Mouse (Mus musculus): Measurements from ENCODE around the gene St3gal2. TPM values are rescaled to one million over a fixed set of nuclear protein-coding genes. Genes with fewer than 3 reads are reported as not detected.
"Not testable (repeated sequence)": the region's sequence is repeated elsewhere in the genome, so short reads cannot be mapped to it uniquely, and the experiment has no call there.

St3gal2 gene
- polyA plus RNA-seq, 1 experiment: 39.7 TPM

DNA sequence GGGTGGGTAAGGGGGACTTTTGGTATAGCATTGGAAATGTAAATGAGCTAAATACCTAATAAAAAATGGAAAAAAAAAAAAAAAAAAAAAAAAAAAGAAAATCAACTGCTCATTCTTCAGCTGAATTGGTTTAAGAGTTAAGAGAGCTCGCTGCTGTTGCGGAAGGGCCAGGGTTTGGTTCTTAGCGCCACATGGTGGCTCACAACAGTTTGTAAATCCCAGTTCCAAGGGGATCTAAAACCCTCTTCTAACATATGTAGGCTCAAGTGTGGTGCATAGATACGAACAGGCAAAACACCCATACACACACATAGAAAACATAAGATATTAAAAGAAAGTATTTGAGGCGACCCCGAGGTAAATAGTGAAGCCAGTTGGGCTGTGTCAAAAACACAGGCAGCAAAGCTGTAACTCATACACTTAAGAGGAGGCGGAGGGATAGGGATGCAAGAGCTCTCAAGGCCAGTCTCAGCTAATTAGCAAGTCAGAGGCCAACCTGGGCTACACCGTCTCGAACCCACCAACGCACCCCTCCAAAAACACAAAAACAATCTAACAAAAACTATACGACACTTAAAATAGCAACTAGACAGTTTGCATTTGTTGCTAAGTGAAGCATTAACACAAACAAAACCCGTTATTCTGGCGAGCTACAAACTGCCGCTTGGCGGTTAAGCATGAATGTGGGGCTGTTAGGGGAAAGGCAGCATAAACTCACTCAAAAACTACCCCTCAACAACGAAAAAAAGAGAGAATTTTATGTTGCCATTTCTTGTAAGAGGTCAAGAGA, 77.1 kb downstream of the St3gal2 start:
- Histone ChIP-seq H3K27me3 (ENCODE audit: control insufficient read depth, insufficient read depth, insufficient read length) (no peaks in the 10 kb centered on the region), H3K79me2 (ENCODE audit: control insufficient read depth, insufficient read depth) (peaks cover 42% of the 10 kb centered on the region), H3K4me2 (ENCODE audit: low read depth) (peak overlapping the region; percentile 92), H3K36me3 (ENCODE audit: control insufficient read depth, insufficient read depth) (peaks cover under 1% of the 10 kb centered on the region), H3ac (ENCODE audit: control insufficient read depth, insufficient read length) (peak overlapping the region; percentile 95), H3K4me3 (peak overlapping the region; percentile 82)
- TF ChIP-seq MAX (IDR thresholded peaks at IDR 0.05; ENCODE audit: low read depth) (no peak), MYOG (IDR thresholded peaks at IDR 0.05; ENCODE audit: control insufficient read depth in 1 of 3, insufficient read depth in 1 of 3, insufficient read length in 2 of 3, low read depth in 2 of 3) (no peak), TCF3 (IDR thresholded peaks at IDR 0.05; ENCODE audit: insufficient read length, low read depth) (no peak), POLR2AphosphoS2 (IDR thresholded peaks at IDR 0.05; ENCODE audit: insufficient read length, low read depth) (no peak), MYOD1 (IDR thresholded peaks at IDR 0.05; ENCODE audit: control insufficient read depth in 1 of 3, insufficient read length in 2 of 3, low read depth in 2 of 3) (no peak), CEBPB (IDR thresholded peaks at IDR 0.05; ENCODE audit: insufficient read depth, poor library complexity, severe bottlenecking) (no peak), USF1 (IDR thresholded peaks at IDR 0.05; ENCODE audit: low read depth) (no peak), SRF (IDR thresholded peaks at IDR 0.05; ENCODE audit: control insufficient read depth, insufficient read length, low read depth) (no peak), TCF12 (IDR thresholded peaks at IDR 0.05; ENCODE audit: insufficient read depth, poor library complexity, severe bottlenecking) (no peak), E2F4 (IDR thresholded peaks at IDR 0.05; ENCODE audit: insufficient read depth) (no peak), REST (IDR thresholded peaks at IDR 0.05; ENCODE audit: insufficient read depth, insufficient read length) (no peak), POLR2A (IDR thresholded peaks at IDR 0.05; ENCODE audit: insufficient read length, low read depth) (no peak)

DNA sequence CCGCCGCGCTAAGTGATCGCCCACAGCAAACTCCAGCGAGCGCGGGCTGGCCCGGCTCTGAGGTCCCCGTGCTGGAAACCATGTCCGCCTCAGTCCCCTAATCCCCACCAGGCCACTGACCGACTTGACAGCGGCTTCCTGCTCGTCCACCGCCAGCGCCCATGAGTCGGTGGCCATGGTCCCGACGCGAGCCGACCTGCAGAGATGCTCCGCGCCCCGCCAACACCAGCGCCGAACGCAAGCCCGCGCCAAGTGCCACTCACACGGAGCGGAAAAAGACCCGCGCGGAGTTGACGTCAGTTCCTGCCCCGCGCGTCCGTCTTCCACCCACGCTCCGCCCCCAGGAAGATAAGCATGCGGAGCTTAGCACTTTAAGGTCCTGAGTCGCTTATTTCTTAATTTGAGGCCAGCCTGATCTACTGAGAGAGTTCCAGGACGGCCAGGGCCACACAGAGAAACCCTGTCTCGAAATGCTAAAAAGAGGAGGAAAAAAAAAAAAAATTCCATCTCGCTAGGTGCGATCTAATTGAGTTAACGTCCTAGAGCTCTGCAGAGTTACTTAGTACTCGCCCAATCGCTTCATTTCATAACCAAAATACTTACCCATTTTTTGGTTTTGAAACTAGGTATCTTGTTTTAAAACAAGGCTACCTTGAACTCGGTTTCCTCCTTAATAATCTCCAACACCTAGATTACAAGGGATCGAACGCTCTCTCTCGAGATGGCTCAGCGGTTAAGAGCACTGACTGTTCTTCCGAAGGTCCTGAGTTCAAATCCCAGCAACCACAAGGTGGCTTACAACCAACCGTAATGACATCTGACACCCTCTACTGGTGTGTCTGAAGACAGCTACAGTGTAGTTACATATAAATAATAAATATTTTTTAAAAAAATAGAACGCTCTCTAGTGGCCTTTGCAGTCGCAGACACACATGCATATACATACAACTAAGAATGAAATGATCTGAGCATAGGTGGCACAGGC, 78.1 kb downstream of the St3gal2 start, which contains the start of gene Ddx19a:
Gene Ddx19a (minus strand): TSS at position 254 of the 985 bp plus-strand sequence.
- TF ChIP-seq POLR2AphosphoS2 (IDR thresholded peaks at IDR 0.05; ENCODE audit: insufficient read length, low read depth): peak; percentile 96
- TF ChIP-seq E2F4 (IDR thresholded peaks at IDR 0.05; ENCODE audit: insufficient read depth): no peak
- no peak for TF ChIP-seq CEBPB (IDR thresholded peaks at IDR 0.05; ENCODE audit: insufficient read depth, poor library complexity, severe bottlenecking)
- TF ChIP-seq MYOD1 (IDR thresholded peaks at IDR 0.05; ENCODE audit: control insufficient read depth in 1 of 3, insufficient read length in 2 of 3, low read depth in 2 of 3): no peak
- TF ChIP-seq TCF3 (IDR thresholded peaks at IDR 0.05; ENCODE audit: insufficient read length, low read depth): no peak
- TF ChIP-seq SRF (IDR thresholded peaks at IDR 0.05; ENCODE audit: control insufficient read depth, insufficient read length, low read depth): peak; percentile 53
- TF ChIP-seq MYOG (IDR thresholded peaks at IDR 0.05; ENCODE audit: control insufficient read depth in 1 of 3, insufficient read depth in 1 of 3, insufficient read length in 2 of 3, low read depth in 2 of 3): peak in 1 of 3 experiments; percentile 13
- TF ChIP-seq TCF12 (IDR thresholded peaks at IDR 0.05; ENCODE audit: insufficient read depth, poor library complexity, severe bottlenecking): no peak
- TF ChIP-seq POLR2A (IDR thresholded peaks at IDR 0.05; ENCODE audit: insufficient read length, low read depth): peak; percentile 98
- TF ChIP-seq REST (IDR thresholded peaks at IDR 0.05; ENCODE audit: insufficient read depth, insufficient read length): no peak
- no peak for TF ChIP-seq USF1 (IDR thresholded peaks at IDR 0.05; ENCODE audit: low read depth)
- peak; percentile 50 for TF ChIP-seq MAX (IDR thresholded peaks at IDR 0.05; ENCODE audit: low read depth)
- Histone ChIP-seq H3ac (ENCODE audit: control insufficient read depth, insufficient read length) (peak within 1 kb of the TSS; percentile 95), H3K27me3 (ENCODE audit: control insufficient read depth, insufficient read depth, insufficient read length) (no peaks in the 10 kb centered on the region), H3K4me3 (peak within 1 kb of the TSS; percentile 82), H3K79me2 (ENCODE audit: control insufficient read depth, insufficient read depth) (peaks cover 36% of the 10 kb centered on the region), H3K4me2 (ENCODE audit: low read depth) (peak within 1 kb of the TSS; percentile 92), H3K36me3 (ENCODE audit: control insufficient read depth, insufficient read depth) (no peaks in the 10 kb centered on the region)

DNA sequence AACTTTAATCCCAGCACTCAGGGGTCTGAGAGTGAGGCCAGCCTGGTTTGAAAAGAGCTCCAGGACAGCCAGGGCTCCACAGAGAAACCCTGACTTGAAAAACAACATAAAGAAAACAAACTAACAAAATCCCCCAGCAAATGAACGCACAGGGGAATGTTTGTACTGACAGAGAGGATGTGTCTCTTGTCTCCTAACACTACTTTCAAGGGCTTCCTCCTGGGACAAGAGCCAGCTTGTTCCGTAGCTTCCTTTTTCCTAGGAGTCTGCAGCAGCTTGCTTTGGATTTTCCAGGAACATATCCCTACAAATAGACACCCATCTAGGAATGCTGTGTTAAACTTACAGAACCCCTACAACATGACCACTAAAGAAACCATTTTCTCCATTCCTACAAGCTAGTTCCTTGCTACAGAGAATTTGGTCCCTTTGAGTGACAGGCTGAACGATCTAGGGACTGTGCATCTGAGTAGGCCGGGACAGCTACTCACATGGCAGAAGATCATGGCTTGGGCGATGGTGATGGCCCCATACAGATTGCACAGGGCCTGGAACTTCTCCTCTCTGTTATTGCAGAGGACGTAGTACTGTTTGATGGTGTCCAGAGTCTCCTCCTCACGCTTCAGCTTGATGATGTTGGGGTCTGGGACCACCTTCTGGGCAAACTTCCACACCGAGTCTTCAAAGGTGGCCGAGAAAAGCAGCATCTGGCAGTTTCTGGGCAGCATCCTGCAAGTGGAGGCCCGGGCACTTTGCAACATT, 90.7 kb downstream of the St3gal2 start:
- not testable (repeated sequence) for H3K27me3 ChIP-seq (ENCODE audit: control insufficient read depth, insufficient read depth, insufficient read length); H3K4me3 ChIP-seq; H3K79me2 ChIP-seq (ENCODE audit: control insufficient read depth, insufficient read depth); H3K4me2 ChIP-seq (ENCODE audit: low read depth); H3ac ChIP-seq (ENCODE audit: control insufficient read depth, insufficient read length)
- H3K36me3 ChIP-seq (ENCODE audit: control insufficient read depth, insufficient read depth): peaks cover 46% of the 10 kb centered on the region

Other genes with a start within 250 kb of the St3gal2 start
- gene Mtss1l, start 198.4 kb upstream of the St3gal2 start, polyA plus RNA-seq (2012; fragmentation: generic; extraction: Trizol): 108 TPM
- 13.4 TPM for gene Il34, start 114.0 kb upstream of the St3gal2 start, polyA plus RNA-seq (2012; fragmentation: generic; extraction: Trizol)
- 71.6 TPM for gene Cog4, start 73.3 kb upstream of the St3gal2 start, polyA plus RNA-seq (2012; fragmentation: generic; extraction: Trizol)
- gene Sf3b3, start 73.1 kb upstream of the St3gal2 start, polyA plus RNA-seq (2012; fragmentation: generic; extraction: Trizol): 47.7 TPM
- gene Fuk, start 17.4 kb upstream of the St3gal2 start, polyA plus RNA-seq (2012; fragmentation: generic; extraction: Trizol): 7.2 TPM
- gene Ddx19a, start 77.9 kb downstream of the St3gal2 start, polyA plus RNA-seq (2012; fragmentation: generic; extraction: Trizol): 32.5 TPM
- 5.9 TPM for gene Ddx19b, start 111.8 kb downstream of the St3gal2 start, polyA plus RNA-seq (2012; fragmentation: generic; extraction: Trizol)
- 340 TPM for gene Aars, start 113.2 kb downstream of the St3gal2 start, polyA plus RNA-seq (2012; fragmentation: generic; extraction: Trizol)
- not detected for gene Exosc6, start 136.4 kb downstream of the St3gal2 start, polyA plus RNA-seq (2012; fragmentation: generic; extraction: Trizol)
- 1.2 TPM for gene Clec18a, start 172.5 kb downstream of the St3gal2 start, polyA plus RNA-seq (2012; fragmentation: generic; extraction: Trizol)
- gene Pdpr, start 174.7 kb downstream of the St3gal2 start, polyA plus RNA-seq (2012; fragmentation: generic; extraction: Trizol): 8.6 TPM

Measured in myocyte (in vitro differentiated cells).